Mouse (Mus musculus) 3T3-L1 (cell line): ENCODE measurements around the gene Gsx2.

Experiments
- DNase-seq: peaks from one replicate; pipeline ENCODE4 v3.0.0-alpha.2; 2015; ENCODE audit warnings: low read depth, low spot score

Gene Gsx2

DNA sequence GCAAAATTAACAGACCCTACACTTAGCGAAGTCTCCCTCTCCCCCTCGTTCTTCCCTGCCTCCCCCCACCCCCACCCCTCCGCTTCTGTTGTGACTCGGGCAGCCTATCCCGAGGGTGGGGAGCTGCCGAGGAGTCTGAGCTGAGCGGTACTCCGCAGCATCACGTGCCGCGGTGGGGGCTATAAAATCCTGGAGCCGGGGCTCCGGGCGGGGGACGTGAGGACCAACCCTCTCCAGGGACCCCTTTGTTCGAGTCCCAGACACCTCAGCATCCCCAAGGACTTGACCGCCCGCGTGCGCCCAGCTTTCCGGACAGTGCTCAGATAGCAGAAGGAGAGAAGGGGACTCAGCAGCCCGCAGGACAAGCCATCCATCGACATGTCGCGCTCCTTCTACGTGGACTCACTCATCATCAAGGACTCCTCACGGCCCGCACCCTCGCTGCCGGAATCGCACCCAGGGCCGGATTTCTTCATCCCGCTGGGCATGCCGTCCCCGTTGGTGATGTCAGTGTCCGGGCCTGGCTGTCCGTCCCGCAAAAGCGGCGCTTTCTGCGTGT, at the start of gene Gsx2:
TSS of gene Gsx2 (plus strand) at position 219 of the 559 bp plus-strand sequence.
- DNase-seq: no peak

DNA sequence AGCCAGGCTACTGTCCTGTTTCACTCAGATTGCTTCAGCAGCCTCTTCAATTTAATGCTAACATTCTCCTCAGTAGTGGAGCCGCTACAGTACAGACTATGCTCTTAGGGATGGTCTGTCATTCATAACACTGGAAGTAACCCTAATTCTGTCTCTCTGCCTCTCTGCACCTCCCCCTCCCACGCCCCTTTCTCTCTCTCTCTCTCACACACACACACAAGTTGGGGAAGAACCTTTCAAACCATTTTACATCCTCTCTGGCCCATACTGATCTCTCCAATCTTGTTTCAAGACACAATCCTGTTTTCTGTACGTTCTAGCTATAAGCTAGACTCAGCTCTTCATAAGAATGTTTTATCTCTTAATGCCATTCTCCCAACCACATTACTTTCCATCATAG, 39.9 kb upstream of the Gsx2 start:
- DNase-seq: no peak

DNA sequence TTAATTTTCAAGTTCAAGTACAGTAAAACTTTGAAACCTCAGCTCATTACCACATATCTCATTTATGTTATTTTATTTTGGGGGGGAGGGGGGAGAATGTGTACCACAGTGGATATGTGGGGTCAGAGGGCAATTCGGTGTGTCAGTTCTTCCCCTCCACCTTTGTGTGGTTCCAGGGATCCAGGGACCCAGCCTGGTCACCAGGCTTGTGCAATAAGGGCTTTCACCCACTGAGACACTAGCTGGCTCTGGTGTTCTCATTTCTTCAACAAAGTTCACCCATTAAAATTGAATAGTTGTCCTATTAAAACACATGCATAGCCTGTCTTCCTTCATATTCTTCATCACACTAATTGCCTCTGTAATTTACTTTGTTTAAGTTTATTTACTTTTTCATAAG, 36.1 kb upstream of the Gsx2 start:
- no peak for DNase-seq

DNA sequence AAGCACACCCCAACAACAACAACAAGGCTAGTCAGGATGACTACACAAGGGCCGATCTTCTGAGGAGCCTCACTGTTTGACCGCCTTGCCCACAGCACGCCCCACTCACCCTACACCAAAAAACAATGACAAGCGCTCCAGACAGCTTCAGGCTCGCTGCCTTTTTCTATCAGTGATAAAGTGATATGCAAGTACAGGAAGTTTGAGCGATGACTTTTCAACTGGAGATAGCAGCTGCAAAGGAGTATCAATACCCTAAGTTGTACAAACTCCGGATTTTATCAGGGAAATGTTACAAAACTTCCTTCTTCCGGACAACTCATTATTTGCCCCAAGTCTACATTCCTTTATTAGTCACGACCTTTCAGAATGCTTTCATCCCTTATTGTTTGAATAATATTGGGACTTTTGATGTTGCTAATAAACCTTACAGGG, 32.4 kb upstream of the Gsx2 start:
- DNase-seq: peak; percentile 39

DNA sequence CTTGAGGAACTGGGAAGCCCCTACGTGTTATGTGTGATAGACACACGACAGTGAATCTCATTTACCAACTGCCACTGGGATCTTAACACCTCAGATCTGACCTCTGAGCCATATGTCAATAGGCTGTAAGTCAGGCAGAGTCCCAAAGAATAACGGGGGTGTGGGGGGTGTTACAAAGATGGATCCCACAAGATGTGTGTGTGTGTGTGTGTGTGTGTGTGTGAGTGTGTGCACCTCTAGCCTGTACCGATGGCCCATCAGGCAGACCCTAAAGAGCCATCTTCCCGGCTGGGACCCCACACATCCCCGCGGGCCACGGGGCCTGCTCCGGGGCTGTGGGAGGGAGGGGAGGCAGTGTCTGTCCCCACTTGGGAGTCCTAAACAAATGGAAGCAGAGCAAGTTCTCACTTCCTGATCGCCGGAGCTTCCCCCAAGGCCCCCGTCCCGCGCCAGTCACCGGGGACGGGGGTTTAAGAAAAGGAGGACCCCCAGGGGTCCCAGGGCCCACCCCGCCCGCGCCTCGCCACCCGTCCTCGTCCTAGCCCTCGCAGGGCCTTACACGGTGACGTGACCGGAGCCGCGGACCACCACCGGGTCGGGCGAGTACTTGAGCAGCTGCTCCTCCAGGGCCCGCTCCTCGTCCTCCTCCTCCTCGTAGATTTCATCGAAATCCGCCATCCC, 31.6 kb upstream of the Gsx2 start:
- peak; percentile 32 for DNase-seq

DNA sequence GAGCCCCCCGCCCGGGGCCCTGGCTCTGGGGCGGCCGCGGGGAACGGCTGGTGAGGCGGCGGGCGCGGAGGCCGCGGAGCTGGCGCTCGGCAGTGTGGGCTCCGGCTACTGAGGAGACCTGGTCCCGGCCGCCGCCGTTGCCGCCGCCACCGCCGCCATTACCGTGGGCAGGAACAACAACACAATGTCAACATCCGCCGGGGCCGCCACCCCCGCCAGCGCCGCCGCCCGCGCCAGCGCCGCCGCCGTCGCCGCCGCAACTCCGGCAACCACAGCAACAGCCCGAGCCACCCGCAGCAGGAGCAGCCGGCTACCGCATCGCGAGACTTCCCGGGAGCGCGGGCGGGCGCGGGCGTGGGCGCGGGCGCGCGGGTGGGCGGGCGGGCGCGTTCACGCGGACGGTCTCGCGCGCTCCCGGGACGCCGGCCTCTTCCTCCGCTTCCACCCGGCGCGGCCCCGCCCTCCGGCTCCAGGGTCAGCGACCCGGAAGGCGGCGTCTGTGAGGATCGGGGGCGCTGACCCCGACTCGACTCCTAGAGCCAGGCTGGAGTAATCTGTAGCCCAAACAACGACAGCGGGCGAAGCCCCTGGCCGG, 31.0 kb upstream of the Gsx2 start, which contains the start of gene Chic2:
TSS of gene Chic2 (minus strand) at position 465 of the 595 bp plus-strand sequence.
- DNase-seq: peak; percentile 65

DNA sequence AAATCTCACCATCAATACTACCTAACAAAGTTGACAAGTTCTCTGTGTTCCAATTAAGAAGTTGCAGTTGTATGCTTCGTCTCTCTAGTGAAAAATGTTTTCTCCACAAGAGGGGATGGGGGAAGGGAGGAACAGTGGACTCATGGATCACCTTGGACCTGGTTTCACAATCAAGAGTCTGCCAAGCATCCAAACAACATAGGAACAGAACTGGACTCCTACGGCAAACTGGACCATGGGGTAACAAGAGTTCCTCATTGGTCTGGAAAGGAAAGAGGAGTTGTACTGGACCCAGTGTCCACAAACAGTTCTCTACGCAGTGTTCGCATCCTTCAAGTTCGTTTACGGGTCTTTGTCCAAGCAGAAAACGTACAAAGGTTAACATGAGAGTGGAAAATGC, 30.0 kb upstream of the Gsx2 start:
- peak; percentile 45 for DNase-seq

DNA sequence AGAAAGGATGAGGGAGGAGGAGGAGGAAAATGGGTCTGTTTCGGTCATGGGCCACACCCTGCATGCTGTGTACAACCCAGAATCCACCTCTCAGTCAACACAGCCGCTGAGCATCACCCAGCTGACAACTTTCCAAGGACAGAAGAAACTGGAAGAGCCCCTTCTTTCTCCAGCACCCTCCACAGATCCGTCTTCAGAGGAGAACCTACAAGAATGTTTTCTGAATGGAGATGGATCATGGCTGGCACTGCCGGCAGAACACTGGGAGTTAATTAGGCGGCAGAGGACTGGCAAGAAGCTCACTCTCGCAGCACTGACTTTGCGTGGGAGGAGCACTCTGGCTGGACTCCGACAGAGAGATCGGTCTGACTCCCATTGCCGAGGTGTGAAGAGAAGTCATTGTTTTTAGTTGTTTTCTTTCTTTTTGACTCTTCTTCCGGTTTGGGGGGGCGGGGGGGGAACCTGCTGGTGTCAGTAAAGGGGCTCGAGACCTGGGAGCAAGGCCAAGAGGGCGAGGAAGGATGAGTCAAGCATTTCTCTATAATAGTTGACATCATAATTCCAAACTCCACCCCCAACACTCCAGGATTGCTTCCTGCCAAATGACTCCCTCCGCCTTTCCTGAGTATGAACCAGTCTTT, 28.6 kb upstream of the Gsx2 start:
- DNase-seq: peak; percentile 82

DNA sequence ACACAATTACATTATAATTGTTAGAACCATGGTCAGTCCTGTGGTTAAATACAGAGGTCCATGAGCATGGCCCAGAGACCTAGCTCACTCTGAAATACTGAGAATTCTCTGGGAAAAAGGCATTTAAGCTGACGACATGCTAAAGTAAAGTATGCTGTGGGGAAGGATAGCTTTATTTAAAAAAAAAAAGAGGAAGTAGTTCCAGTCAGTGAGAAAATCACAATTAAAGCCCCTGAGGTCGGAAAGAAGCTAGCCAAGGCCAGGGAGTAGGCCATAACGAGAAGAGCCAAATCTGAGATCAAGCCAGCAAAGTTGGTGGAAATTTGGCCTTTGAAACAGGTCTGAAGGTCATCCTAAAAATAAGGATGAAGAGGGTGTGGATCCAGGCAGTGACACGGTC, 24.3 kb upstream of the Gsx2 start:
- no peak for DNase-seq

DNA sequence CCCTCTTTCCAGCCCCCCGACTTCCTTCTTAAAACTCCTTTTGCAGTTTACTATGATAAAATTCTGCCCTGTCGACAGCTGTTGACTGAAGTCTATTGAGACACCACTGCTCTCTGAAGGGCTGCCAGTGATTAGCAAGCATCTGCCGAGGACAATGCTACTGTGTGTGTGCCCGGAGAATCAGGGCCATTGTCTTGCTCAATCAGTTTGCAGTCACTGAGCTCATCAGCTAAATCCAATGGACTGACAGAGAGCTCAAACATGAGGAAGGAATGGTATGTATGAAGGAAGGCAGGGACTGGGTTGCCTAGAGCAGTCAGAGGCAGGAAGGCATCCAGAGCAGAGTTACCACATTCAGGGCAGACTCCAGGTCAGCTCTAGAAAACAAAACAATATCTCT, 12.2 kb upstream of the Gsx2 start:
- DNase-seq: peak; percentile 52

DNA sequence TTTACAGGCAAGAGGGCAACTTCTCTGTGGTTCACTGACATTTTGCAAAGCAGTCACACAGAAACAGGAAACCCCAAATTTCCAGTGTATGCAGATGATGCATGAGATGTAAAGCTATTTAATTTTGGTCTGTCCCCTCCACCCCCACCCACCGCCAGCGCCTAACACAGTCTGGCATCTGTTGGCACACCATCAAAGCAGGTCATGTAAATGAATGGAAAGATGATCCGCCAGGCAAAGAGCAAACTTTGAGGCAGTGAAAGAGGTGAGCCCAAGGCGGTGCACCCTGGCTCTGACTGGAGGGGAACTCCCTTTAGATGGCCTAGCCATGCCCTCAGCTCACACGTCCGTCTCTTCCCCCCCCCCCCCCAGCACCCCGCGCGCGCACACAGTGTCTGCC, 8.7 kb upstream of the Gsx2 start:
- no peak for DNase-seq

DNA sequence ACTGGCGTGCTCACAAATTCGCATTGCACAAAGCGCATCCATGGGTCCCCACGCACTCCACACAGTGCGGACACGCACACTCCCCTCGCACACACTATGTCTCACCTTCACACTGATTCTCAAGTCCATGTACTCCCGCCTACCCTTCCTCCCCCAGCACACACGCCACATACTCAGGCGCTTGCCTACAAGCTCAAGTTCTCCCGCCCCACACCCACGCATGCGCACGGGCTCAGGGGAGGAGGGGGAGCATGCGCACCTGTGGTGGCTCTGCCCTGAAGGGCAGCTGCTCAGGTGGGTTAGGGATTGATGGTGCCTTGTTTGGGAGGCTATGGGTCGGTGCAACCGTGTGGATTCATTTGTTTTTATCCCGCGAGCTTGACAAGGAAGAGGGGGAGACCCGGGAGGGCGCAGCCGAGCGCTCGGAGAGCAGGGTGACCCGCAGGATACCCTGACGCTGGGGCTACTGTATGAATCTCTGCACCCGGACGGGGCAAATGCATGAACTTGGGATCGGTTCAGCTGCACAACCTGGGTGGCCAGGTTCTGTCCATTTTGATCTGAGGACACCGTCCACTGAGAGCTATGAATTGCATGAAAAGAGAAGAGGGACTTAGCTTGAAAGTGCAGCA, 8.2 kb upstream of the Gsx2 start:
- DNase-seq: no peak

DNA sequence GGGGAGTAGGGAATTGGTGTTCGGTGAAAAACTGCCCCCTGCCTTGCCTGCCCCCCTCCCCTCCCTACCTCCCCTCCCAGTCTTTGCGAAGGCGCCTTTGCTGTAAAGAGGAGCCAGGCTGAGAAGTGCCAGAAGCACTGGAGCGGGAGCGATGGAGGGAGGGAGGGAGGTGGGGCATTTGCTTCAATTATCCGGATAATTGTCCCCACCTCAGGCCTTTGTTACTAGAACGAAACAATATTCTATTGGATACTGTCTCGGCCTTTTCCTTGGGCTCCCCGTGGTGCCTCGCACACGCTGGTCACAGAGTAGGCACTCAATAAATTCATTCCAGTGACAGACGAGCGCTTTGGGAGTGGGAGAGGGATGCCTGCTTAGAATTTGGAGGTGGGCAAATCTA, 5.3 kb upstream of the Gsx2 start:
- no peak for DNase-seq

DNA sequence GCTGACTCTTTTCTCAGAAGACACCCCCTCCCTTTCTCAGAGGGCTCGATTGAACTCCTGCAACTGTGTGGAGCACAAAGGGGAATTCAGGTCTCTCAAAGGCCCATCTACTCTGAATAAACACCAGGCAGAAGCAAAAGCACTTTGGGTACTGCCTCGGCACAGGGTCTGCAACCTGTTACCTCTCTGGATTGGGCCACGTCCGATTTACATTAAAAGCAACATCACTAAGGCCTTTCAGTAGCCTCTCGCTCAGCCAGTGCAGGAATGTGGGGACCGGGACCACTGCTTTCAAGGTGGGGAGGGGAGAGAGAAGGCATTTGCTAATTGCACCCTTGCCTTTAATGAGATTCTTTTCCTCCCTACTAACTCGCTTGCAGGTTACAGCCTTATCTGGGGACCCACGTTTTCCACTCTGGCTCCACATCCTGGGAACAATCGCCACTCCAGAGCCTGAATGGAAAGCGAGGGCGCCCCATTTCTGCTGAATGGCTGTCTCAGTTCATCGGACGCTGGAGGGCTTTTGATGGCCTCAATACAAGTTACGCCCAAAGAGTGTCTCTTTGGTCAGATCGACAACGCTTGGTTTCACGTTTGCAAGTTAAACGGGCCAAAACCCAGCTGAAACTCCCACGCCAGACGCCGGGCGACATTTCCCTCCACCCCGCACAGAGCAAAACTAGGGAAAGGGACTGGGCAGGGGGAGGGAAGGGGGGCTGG, 4.6 kb upstream of the Gsx2 start:
- no peak for DNase-seq

DNA sequence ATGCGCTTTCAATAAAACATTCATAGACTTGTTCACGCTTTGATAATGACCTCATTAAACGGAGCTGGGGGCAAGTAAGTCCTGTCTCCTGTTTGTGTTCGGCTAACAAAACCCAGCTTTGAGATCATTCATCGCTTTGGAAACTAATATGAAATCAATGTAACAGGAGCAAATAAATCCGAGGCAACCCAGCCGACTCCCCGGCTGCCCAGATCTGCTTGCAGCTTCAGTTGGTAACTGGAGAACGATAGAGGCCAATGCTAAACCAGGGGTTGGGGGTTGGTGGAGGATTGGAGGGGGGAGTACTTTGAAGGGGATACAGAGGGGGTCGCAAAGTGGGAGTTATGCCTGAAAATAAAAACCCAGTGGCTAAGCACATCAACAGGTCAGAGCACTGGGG, 3.5 kb upstream of the Gsx2 start:
- DNase-seq: no peak

DNA sequence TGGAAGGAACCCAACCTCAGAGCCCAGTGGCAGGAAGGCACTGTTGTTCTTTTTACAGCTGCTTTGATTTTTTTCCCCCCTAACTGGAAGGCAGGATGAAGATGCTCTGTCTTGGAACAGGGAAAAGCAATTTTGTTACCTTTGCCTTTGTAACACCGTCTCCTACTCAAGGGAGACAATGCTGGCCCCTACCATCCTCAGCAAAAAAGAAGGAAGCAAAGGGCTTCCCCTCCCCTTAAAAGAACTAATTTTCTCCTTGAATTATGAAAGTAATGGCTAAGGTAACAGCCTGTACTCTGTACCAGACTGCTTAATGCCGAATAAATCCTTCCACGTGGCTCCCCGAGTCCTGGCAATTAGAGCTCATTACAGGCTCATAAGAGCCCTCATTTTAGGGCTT, 2.9 kb upstream of the Gsx2 start:
- no peak for DNase-seq

DNA sequence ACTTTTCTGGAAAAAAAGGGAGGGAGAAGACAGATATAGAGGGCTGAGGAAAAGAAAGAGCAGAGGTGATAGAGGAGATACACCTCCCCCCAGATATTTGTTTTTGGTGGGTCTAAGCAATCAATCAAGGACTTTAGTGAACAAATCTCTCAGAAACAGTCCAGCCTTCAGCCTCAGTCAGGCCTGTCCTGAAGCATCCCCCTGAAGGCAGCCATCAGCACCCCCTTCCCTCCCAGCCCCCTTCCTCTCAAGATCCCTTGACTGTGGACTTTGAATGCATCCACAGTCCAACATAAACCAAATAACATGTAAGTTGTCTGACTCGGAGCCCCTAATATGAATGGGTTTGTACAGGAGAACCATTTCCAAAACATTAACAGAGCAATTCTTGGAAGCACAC, 2.2 kb upstream of the Gsx2 start:
- DNase-seq: no peak

DNA sequence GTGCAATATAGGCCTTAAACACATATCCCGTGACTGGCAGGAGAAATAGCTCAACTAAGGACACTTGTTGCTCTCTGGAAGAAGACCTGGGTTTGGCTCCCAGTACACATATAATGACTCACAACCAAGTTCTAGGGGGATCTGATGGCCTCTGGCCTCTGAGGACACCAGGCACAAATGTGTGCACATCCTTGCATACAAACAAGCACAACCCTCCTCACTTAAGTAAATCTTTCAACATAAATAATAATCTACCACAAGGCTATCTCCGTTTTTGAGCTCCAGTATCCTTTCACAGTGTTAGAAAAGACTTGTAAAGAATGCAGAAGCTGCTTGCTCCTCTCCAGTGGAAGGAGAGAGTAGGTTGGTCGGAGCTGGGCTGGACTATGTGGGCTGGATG, 1.7 kb upstream of the Gsx2 start:
- no peak for DNase-seq

DNA sequence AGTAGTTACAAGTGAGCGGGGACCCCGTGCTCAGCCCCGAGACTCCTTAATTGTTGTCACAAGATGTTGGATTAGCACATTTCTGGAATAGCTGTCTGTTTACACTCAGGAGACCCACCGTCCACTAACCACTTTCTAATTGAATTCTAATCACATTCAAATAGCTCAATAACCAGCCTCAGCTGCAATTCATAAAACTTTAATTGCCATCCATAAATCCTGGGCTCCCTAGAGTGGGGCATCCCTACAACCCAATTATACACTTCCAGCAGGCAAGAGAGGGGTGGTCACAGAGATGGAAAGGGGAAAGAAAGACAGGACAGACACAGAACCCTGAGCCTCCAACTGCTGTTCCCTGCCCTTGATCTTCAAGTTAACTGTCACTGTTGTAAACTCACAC, 1.3 kb upstream of the Gsx2 start:
- no peak for DNase-seq

DNA sequence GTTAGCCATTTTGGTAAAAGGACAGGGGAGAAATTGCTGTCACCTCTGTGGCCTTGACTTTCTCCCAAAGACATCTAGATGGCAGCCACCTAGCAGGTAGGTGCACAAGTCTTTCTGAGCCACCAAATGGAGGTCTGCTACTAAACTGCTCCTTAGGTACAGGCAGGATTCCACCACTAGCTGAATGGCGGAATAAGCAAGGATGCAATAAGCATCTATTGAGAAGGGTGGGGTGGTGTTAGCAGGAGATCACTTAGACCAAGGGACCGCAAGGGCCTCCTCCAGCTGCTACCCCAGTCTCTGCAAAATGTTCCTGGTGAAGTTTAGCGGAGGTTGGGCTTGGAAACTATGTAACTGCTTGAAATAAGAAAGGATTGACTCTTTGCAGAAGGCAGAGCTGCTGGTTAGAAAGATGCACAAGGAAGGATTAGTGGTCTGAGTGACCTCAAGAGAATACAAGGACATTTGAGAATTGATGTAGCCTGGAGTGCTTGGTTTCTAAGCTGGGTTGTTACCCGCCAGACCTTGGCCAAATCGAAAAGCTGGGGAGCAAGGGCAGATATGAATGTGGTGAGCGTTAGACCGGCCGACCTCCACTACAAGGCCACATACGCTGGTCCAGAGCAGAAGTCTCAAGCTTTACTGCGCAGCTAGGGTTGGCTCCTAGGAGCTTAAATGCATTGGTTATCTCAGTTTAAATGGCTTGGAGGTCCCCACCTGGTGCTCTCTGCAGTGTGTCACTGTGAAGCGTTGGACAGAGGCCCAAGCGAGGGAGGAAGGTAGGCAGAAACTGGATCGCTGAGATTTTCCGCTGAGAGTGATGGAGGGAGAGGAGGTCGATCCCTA, 641 bp upstream of the Gsx2 start:
- DNase-seq: no peak
